Mouse (Mus musculus) ZHBTc4 (cell line): ENCODE data around the gene Gamt.
A peak's percentile ranks its signal among the peaks of the same experiment; 100 is the strongest.
"Not testable (repeated sequence)": the region's sequence is repeated elsewhere in the genome, so short reads cannot be mapped to it uniquely, and the experiment has no call there.

Experiments
- DNase-seq: peaks from one replicate; pipeline ENCODE4 v3.0.0-alpha.2; 2011; ENCODE audit warnings: low read depth, low spot score

The Gamt gene

GRCm38 (mm10) chr10:80227877-80228775 is 32.7 kb downstream of the Gamt start:
- no peak for DNase-seq

DNA sequence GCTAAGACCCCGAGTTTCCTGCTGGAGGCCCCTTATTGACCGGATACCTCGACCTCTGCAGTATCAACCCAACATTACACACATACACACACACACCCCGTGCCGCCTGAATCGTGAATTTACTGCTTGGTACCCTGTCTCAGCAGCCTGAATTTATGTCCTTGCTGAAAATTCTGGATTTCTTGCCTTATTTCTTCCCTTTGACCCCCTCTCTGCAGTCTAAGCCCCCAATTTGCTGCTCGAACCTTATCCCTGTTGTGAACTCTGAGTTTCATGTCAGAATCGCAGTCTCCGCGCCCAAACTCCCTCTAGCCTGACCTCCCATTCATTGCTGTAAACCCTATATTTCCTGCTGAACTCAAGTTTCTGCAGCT is 33.7 kb downstream of the Gamt start:
- DNase-seq, result no peak

DNA sequence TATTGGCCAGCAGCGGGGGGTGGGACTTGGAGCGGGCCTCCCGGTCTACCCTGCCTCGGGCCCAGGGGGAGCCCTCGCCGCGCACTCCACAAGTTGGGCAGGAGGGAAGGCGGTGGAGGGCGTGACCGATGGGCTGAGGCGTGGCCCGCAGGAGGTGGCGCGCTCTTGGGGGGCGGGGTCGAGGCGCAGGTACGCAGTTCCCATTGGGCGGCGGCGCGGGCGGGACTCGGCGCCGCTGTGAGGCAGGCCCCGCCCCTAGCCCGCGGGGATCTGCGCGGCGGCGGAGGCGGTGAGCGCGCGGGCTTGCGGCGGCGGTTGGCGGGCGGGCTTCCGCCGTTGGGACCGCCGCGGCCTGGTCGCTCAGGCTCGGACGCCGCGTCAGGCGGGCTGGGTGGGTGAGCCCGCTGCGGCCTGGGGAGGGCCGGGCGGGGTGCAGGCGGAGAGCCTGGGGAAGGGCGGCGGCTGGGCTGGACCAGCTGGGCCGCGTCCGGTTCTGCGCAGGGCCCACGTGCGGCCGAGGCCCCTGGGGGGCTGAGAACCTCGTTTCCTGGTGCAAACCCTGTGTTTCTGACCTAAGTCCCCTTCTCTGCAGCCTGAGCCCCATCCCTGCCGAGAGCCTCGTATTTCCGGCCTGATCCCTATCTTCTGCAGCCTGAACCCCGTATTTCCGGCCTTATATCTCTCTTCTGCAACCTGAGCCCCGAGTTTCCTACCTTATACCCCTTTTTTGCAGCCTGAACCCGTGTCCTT is 34.2 kb downstream of the Gamt start, which contains the start of gene Mum1:
Mum1 (plus strand) TSS at position 19 of the 750 bp plus-strand sequence.
- DNase-seq, result peak; percentile 100

GRCm38 (mm10) chr10:80226071-80226415 is 34.8 kb downstream of the Gamt start:
- no peak for DNase-seq

- DNase-seq, result peak; percentile 66
These were observed 37.7 kb downstream of the Gamt start for GRCm38 (mm10) chr10:80223137-80223536.

- DNase-seq, result peak; percentile 81
These were observed 40.1 kb downstream of the Gamt start for GRCm38 (mm10) chr10:80220676-80221075.

DNA sequence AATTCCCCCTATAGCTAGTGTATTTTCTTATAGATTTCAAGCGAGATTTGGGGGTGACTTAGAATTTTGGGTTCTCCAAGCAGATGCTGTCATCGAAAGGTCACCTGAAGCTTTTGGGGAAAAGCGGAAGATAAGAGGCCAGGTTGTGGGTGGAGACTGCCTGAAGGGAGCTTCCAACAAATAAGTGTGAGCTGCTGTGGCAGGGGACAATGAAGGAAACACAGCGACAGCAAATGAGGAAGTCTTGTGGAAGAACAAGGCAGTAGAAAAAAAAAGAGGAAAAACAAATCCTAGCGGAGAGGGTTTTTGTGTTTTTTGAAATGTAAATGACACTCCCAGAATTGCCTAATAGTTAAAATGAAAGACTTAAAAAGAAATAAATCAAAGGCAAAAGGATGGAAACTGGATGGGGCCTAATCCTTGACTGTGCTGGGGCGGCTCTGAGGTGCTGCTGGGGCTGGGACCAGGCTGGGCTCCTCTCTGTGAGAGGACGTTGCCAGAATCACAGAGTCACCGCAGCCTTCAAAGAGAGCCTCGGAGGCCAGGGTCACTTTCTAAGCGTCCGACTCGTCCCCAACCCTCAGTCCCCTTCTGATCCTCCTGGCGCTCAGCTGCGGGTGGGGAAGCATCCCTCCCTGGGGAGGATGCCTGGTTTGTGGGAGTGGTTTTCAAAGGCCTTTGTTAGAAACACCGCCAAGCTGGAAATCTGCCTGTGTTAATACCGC is 45.6 kb downstream of the Gamt start:
- peak; percentile 52 for DNase-seq

DNA sequence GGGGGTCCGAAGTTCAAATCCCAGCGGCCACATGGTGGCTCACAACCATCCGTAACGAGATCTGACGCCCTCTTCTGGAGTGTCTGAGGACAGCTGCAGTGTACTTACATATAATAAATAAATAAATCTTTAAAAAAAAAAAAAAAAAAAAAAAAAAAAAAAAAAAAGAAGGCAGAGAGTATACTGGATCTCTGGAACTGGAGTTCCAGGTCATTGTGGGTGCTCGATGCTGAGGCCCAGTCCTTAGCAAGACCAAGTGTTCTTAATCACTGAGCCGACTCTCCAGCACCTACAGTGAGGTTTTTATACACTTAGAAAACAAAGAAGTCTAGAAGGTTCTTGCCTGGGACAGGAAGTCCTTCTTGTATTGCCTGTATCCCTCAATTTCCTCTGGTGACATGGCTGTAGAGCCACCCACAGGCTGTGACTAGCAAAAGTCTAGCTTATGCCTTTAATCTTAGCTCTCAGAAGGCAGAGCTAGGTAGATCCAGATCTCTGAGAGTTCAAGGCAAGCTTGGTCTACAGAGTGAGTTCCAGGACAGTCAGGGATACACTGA is 49.2 kb downstream of the Gamt start:
- not testable (repeated sequence) for DNase-seq

DNA sequence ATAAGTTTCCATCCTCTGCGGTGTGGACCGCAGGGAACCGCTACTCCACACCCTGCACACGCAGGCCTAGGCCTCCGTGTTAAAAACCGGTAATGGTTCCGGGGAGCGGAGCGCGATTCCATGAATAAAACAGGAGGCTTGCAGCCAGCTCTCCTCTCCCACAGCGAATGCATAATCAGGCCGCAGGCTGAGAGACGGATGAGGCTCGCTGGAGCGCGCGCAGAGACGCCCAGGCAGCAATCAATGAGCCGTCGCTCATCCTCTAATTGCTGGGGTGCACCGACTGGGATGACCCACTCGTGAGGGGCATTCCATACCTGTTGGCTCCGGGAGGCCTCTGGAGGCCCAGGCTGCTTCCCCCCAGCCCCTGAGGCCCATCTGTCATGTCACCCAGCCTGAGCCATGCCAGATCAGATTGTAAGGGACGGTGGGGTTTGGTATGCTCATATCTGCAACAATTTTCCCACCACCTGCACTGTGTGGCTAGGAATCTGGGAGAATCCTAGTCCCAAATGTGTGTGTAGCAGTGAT is 51.9 kb downstream of the Gamt start:
- DNase-seq, result peak; percentile 42

DNA sequence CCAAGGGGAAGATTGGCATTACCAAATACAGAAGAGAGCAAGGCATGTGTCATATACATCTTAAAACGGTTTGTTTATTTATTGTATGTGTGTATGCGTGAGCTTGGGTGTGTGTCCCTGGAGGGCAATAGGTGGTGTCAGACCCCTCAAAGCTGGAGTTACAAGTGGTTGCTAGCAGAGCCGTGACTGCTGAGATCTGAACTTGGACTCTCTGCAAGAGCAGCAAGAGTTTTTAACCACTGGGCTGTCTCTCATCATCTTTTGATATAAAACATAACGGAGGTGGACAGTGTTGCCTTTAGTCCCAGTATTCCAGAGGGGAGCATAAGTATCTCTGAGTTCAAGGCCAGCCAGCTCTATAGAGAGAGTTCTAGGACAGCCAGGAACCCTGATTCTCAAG is 52.6 kb downstream of the Gamt start:
- no peak for DNase-seq
